Mouse (Mus musculus) CH12.LX (cell line): ENCODE measurements around the gene Selenof. TPM values are rescaled to one million over a fixed set of nuclear protein-coding genes. Genes with fewer than 3 reads are reported as not detected.

Experiments used
- DNase-seq: peaks from one replicate; pipeline ENCODE4 v3.0.0-alpha.2; 2013; ENCODE audit errors: extremely low read depth
- H3K27ac ChIP-seq: 2 replicates; pipeline ENCODE4 v1.5.1; 2012; ENCODE audit warnings: low read depth, mild to moderate bottlenecking, control low read depth, moderate library complexity; ENCODE audit not compliant: insufficient read depth
- H3K27me3 ChIP-seq: replicated peaks from 2 replicates; pipeline ENCODE3; 2012; ENCODE audit warnings: inconsistent platforms
- H3K36me3 ChIP-seq, 2 experiments: replicated peaks in 1 of 2; 2 replicates each; pipeline versions ENCODE3 to v1.6.1; 2012; ENCODE audit warnings: inconsistent platforms in 1 of 2, low read length in 1 of 2, mild to moderate bottlenecking in 1 of 2, mixed read lengths in 1 of 2, moderate library complexity in 1 of 2; ENCODE audit not compliant: control insufficient read depth in 1 of 2, insufficient read depth in 1 of 2
- H3K4me1 ChIP-seq, 2 experiments: 2 replicates each; pipeline ENCODE4 v1.6.1; 2012; ENCODE audit warnings: inconsistent platforms in 1 of 2, moderate library complexity in 1 of 2; ENCODE audit not compliant: insufficient read depth in 2 of 2, control insufficient read depth in 1 of 2
- H3K4me2 ChIP-seq: 2 replicates; pipeline ENCODE4 v1.6.1; 2012; ENCODE audit warnings: low read depth, mild to moderate bottlenecking, control low read depth; ENCODE audit not compliant: poor library complexity, insufficient read depth, severe bottlenecking
- H3K4me3 ChIP-seq, 3 experiments: fragments of 150-350 bp in 1 of 3; sonication (generic) in 1 of 3; replicated peaks in 1 of 3; 2 replicates each; pipeline versions ENCODE3 to v1.5.1; 2011 to 2012; ENCODE audit warnings: low read depth in 2 of 3, low read length in 2 of 3, mild to moderate bottlenecking in 2 of 3, moderate library complexity in 2 of 3, control low read depth in 1 of 3, improper control_type of control experiment in 1 of 3, inconsistent platforms in 1 of 3, mixed read lengths in 1 of 3; ENCODE audit not compliant: poor library complexity in 1 of 3
- H3K79me2 ChIP-seq: replicated peaks from 2 replicates; pipeline ENCODE4 v1.6.1; 2012; ENCODE audit warnings: mild to moderate bottlenecking, moderate library complexity; ENCODE audit not compliant: control insufficient read depth, poor library complexity, insufficient read depth, severe bottlenecking; ENCODE audit errors: extremely low read depth
- H3K9ac ChIP-seq: 2 replicates; pipeline ENCODE4 v1.6.1; 2012; ENCODE audit warnings: low read depth, mild to moderate bottlenecking, control low read depth, moderate library complexity; ENCODE audit not compliant: insufficient read depth
- H3K9me3 ChIP-seq: replicated peaks from 2 replicates; pipeline ENCODE3; 2012; ENCODE audit warnings: low read length, inconsistent platforms, mixed read lengths
- BHLHE40 ChIP-seq: IDR thresholded peaks from 2 replicates; pipeline ENCODE4 v1.6.1; 2011; ENCODE audit warnings: mild to moderate bottlenecking, low read depth, low read length, improper control_type of control experiment
- CHD1 ChIP-seq: IDR thresholded peaks from 2 replicates; pipeline ENCODE4 v1.6.1; 2012; ENCODE audit warnings: low read depth, low read length, improper control_type of control experiment, inconsistent platforms
- E2F4 ChIP-seq: IDR thresholded peaks from 2 replicates; pipeline ENCODE4 v1.6.1; 2011; ENCODE audit warnings: low read depth, low read length, improper control_type of control experiment; ENCODE audit not compliant: insufficient replicate concordance
- ELF1 ChIP-seq: IDR thresholded peaks from 2 replicates; pipeline ENCODE4 v1.6.1; 2014; ENCODE audit warnings: low read depth, mild to moderate bottlenecking, inconsistent platforms, low read length, improper control_type of control experiment
- ETS1 ChIP-seq: conservative IDR thresholded peaks from 2 replicates; pipeline ENCODE4 v1.6.1; 2012; ENCODE audit warnings: low read depth, mild to moderate bottlenecking, inconsistent platforms, low read length, improper control_type of control experiment, moderate library complexity
- HCFC1 ChIP-seq: IDR thresholded peaks from 2 replicates; pipeline ENCODE4 v1.6.1; 2012; ENCODE audit warnings: low read depth, mild to moderate bottlenecking, inconsistent platforms, low read length, improper control_type of control experiment
- IRF4 ChIP-seq: IDR thresholded peaks from 2 replicates; pipeline ENCODE4 v1.6.1; 2014; ENCODE audit warnings: low read depth, mild to moderate bottlenecking, inconsistent platforms, low read length, improper control_type of control experiment
- JUN ChIP-seq: IDR thresholded peaks from 2 replicates; pipeline ENCODE4 v1.6.1; 2011; ENCODE audit warnings: low read depth, mild to moderate bottlenecking, low read length, improper control_type of control experiment, moderate library complexity; ENCODE audit not compliant: insufficient read depth
- JUND ChIP-seq: conservative IDR thresholded peaks from 2 replicates; pipeline ENCODE4 v1.6.1; 2011; ENCODE audit warnings: low read depth, low read length, improper control_type of control experiment
- KAT2A ChIP-seq: IDR thresholded peaks from 2 replicates; pipeline ENCODE4 v1.6.1; 2012; ENCODE audit warnings: low read length, improper control_type of control experiment, inconsistent platforms; ENCODE audit not compliant: insufficient replicate concordance
- MAFK ChIP-seq: IDR thresholded peaks from 2 replicates; pipeline ENCODE4 v1.6.1; 2011; ENCODE audit warnings: low read length, improper control_type of control experiment; ENCODE audit not compliant: insufficient replicate concordance
- MAZ ChIP-seq: IDR thresholded peaks from 2 replicates; pipeline ENCODE4 v1.6.1; 2012; ENCODE audit warnings: low read depth, mild to moderate bottlenecking, inconsistent platforms, low read length, improper control_type of control experiment, moderate library complexity
- MEF2A ChIP-seq: IDR thresholded peaks from 2 replicates; pipeline ENCODE4 v1.6.1; 2014; ENCODE audit warnings: low read depth, mild to moderate bottlenecking, inconsistent platforms, low read length, improper control_type of control experiment, borderline replicate concordance
- MXI1 ChIP-seq: IDR thresholded peaks from 2 replicates; pipeline ENCODE4 v1.6.1; 2011; ENCODE audit warnings: mild to moderate bottlenecking, low read depth, low read length, improper control_type of control experiment
- MYC ChIP-seq: IDR thresholded peaks from 2 replicates; pipeline ENCODE4 v1.6.1; 2011; ENCODE audit warnings: low read depth, mild to moderate bottlenecking, improper control_type of control experiment, low read length
- NELFE ChIP-seq: IDR thresholded peaks from 2 replicates; pipeline ENCODE4 v1.6.1; 2011; ENCODE audit warnings: low read depth, low read length, improper control_type of control experiment
- PAX5 ChIP-seq: IDR thresholded peaks from 2 replicates; pipeline ENCODE4 v1.6.1; 2012; ENCODE audit warnings: low read length, inconsistent platforms, mixed read lengths
- POLR2A ChIP-seq: IDR thresholded peaks from 2 replicates; pipeline ENCODE4 v1.6.1; 2011; ENCODE audit warnings: low read depth, mild to moderate bottlenecking, improper control_type of control experiment, low read length
- POLR2AphosphoS2 ChIP-seq: IDR thresholded peaks from 2 replicates; pipeline ENCODE4 v1.6.1; 2011; ENCODE audit warnings: low read depth, low read length, improper control_type of control experiment
- RAD21 ChIP-seq: IDR thresholded peaks from 2 replicates; pipeline ENCODE4 v1.6.1; 2011; ENCODE audit warnings: low read depth, mild to moderate bottlenecking, low read length, improper control_type of control experiment, moderate library complexity
- RCOR1 ChIP-seq: conservative IDR thresholded peaks from 2 replicates; pipeline ENCODE4 v1.6.1; 2012; ENCODE audit warnings: low read depth, mild to moderate bottlenecking, inconsistent platforms, low read length, improper control_type of control experiment
- SIN3A ChIP-seq: IDR thresholded peaks from 2 replicates; pipeline ENCODE4 v1.6.1; 2012; ENCODE audit warnings: low read length, improper control_type of control experiment, inconsistent platforms
- SMC3 ChIP-seq: IDR thresholded peaks from 2 replicates; pipeline ENCODE4 v1.6.1; 2011; ENCODE audit warnings: low read depth, low read length, improper control_type of control experiment
- TBP ChIP-seq: conservative IDR thresholded peaks from 2 replicates; pipeline ENCODE4 v1.6.1; 2011; ENCODE audit warnings: low read depth, low read length, improper control_type of control experiment
- TCF12 ChIP-seq: IDR thresholded peaks from 2 replicates; pipeline ENCODE4 v1.6.1; 2014; ENCODE audit warnings: low read depth, mild to moderate bottlenecking, inconsistent platforms, low read length, improper control_type of control experiment
- USF2 ChIP-seq: conservative IDR thresholded peaks from 2 replicates; pipeline ENCODE4 v1.6.1; 2011; ENCODE audit warnings: low read depth, low read length, improper control_type of control experiment
- ZKSCAN1 ChIP-seq: IDR thresholded peaks from 2 replicates; pipeline ENCODE4 v1.6.1; 2012; ENCODE audit warnings: low read depth, inconsistent platforms, low read length, improper control_type of control experiment, borderline replicate concordance
- dilution Hi-C: fragments of 300-500 bp; cut with MboI; formaldehyde crosslinking; loops from 2 replicates; pipeline ENCODE4 v1.14.3; 2020; ENCODE audit warnings: low sequenced_read_pairs; ENCODE audit not compliant: extremely low pct_unique_long_range_greater_than_20kb, extremely low pct_ligation_motif_present
- in situ Hi-C: fragments of 300-500 bp; cut with MboI; formaldehyde crosslinking; loops from 3 replicates; pipeline ENCODE4 v1.14.3; 2019; ENCODE audit warnings: low sequenced_read_pairs, low pct_ligation_motif_present, low pct_unique_long_range_greater_than_20kb, mixed read lengths
- polyA plus RNA-seq: library from polyadenylated mRNA; unstranded; fragments of >175 nt; gene quantifications from 2 replicates; pipeline ENCODE4 v1.2.1, GENCODE M21; 2012; ENCODE audit warnings: low read depth; ENCODE audit not compliant: insufficient read length
- total RNA-seq, 2 experiments: library from RNA; depleted of rRNA; stranded (reverse); fragments of 300-350 nt in 1 of 2; fragments of >200 nt in 1 of 2; gene quantifications; 2 replicates each; pipeline ENCODE4 v1.2.3; 2012 to 2014

The Selenof gene
- total and polyA plus RNA-seq, 3 experiments: 528 to 1,358 (median 678) TPM

DNA sequence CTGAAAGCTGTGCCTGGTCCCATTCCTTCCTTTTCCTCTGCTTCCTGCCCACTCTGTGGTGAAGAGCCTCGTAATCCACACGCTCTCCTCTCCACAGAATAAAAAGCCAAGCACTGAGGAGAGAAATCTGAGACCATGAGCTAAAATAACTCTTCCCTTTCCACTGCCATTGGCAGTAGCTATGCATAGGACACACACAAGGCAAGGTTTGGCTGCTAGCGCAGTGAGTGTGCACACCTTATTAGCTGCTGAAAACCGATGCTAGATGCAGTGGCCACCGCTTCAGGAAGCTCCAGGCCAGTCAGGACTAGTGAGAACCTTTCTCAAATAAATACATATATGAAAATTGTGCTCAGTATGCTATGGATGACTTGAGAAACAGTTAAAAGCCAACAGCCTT, 20.1 kb upstream of the Selenof start:
- in situ Hi-C loops: no loop called here
- no peak overlapping the region for H3K27ac ChIP-seq
- TF ChIP-seq BHLHE40 (no peak), SIN3A (no peak), SMC3 (no peak), MXI1 (no peak), RCOR1 (no peak), ZKSCAN1 (no peak), MAFK (no peak), MYC (no peak), MEF2A (no peak), PAX5 (no peak), CHD1 (no peak), ELF1 (no peak), MAZ (no peak), TCF12 (no peak), USF2 (no peak), TBP (no peak), E2F4 (no peak), IRF4 (no peak)
- no peaks in the 10 kb centered on the region for H3K27me3 ChIP-seq
- dilution Hi-C loops: no loop called here
- H3K79me2 ChIP-seq: peaks cover 8% of the 10 kb centered on the region
- H3K9ac ChIP-seq: no peak overlapping the region
- no peak overlapping the region for H3K4me2 ChIP-seq
- no peak overlapping the region for H3K4me3 ChIP-seq
- DNase-seq: no peak
- H3K36me3 ChIP-seq: peaks cover 0 to 15% of the 10 kb centered on the region in 2 experiments
- H3K9me3 ChIP-seq: no peaks in the 10 kb centered on the region
- H3K4me1 ChIP-seq: peaks cover 4% of the 10 kb centered on the region in 2 experiments; a peak in 3 of 4 replicates

DNA sequence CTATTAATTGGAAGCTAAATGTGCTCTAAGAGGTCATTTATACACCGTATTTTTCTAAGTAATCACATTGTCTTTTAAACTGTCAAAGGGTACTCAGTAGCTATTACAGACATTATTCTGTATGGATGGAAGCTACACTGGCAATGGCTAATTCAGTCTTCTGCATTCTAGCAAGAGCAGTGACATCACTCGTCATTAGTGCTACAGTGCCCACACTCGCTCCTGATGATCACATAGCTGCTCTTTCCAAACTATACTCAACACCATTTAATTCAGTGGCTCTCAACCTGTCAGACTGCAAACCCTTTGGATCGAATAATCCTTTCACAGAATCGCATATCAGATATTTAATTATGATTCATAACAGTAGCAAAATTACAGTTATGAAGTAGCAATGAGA, 19.4 kb upstream of the Selenof start:
- peaks cover 8% of the 10 kb centered on the region for H3K79me2 ChIP-seq
- H3K4me2 ChIP-seq: no peak overlapping the region
- H3K4me1 ChIP-seq: peaks cover 2 to 6% of the 10 kb centered on the region in 2 experiments; a peak in 3 of 4 replicates
- no peaks in the 10 kb centered on the region for H3K9me3 ChIP-seq
- TF ChIP-seq TBP: no peak
- TF ChIP-seq ETS1: no peak
- TF ChIP-seq ELF1: no peak
- no peak for TF ChIP-seq USF2
- TF ChIP-seq POLR2A: no peak
- no peak for TF ChIP-seq MAFK
- no peak for TF ChIP-seq RAD21
- no peak for TF ChIP-seq POLR2AphosphoS2
- no peak for TF ChIP-seq JUN
- no peak for TF ChIP-seq NELFE
- no peak for TF ChIP-seq MYC
- TF ChIP-seq CHD1: no peak
- no peak for TF ChIP-seq JUND
- TF ChIP-seq ZKSCAN1: no peak
- no peak for TF ChIP-seq PAX5
- no peak for TF ChIP-seq MAZ
- TF ChIP-seq KAT2A: no peak
- TF ChIP-seq HCFC1: no peak
- TF ChIP-seq SMC3: no peak
- DNase-seq: no peak
- peaks cover 0 to 17% of the 10 kb centered on the region in 2 experiments for H3K36me3 ChIP-seq
- H3K9ac ChIP-seq: no peak overlapping the region
- H3K4me3 ChIP-seq: no peak overlapping the region
- dilution Hi-C loops: no loop called here
- in situ Hi-C loops: no loop called here
- no peaks in the 10 kb centered on the region for H3K27me3 ChIP-seq
- no peak overlapping the region for H3K27ac ChIP-seq
